Mouse (Mus musculus): ENCODE results near the gene Krt87. TPM values are rescaled to one million over a fixed set of nuclear protein-coding genes. Genes with fewer than 3 reads are reported as not detected.

Krt87 gene
- polyA plus RNA-seq, 1 experiment from 2014 or later, result not detected

- WGBS, result 93% methylated on average over 7 of the region's 7 CpGs
- no peak overlapping the region for H3K27ac ChIP-seq (replicated peaks)
- H3K4me1 ChIP-seq, result peaks cover 22% of the 10 kb centered on the region
- H3K4me3 ChIP-seq, result no peak overlapping the region
- H3K27me3 ChIP-seq (ENCODE audit: low read depth, poor library complexity, severe bottlenecking), result no peaks in the 10 kb centered on the region
- DNase-seq (ENCODE audit: low spot score), result no peak
- H3K36me3 ChIP-seq, result no peaks in the 10 kb centered on the region
- H3K9me3 ChIP-seq (replicated peaks), result no peaks in the 10 kb centered on the region
These were observed 54.0 kb downstream of the Krt87 start for GRCm38 (mm10) chr15:101384610-101385009.

- no peak for DNase-seq (ENCODE audit: low spot score)
- H3K27me3 ChIP-seq (ENCODE audit: low read depth, poor library complexity, severe bottlenecking), result no peaks in the 10 kb centered on the region
- H3K9me3 ChIP-seq (replicated peaks), result no peaks in the 10 kb centered on the region
- H3K4me3 ChIP-seq, result no peak overlapping the region
- H3K4me1 ChIP-seq, result peaks cover 22% of the 10 kb centered on the region
- 82% methylated on average over 11 of the region's 11 CpGs for WGBS
- H3K36me3 ChIP-seq, result no peaks in the 10 kb centered on the region
- H3K27ac ChIP-seq (replicated peaks), result no peak overlapping the region
These were observed 55.8 kb downstream of the Krt87 start for GRCm38 (mm10) chr15:101382811-101383210.

- Histone ChIP-seq H3K4me1 (peaks cover 22% of the 10 kb centered on the region), H3K36me3 (no peaks in the 10 kb centered on the region), H3K27me3 (ENCODE audit: low read depth, poor library complexity, severe bottlenecking) (no peaks in the 10 kb centered on the region), H3K9me3 (replicated peaks) (no peaks in the 10 kb centered on the region), H3K27ac (replicated peaks) (no peak overlapping the region), H3K4me3 (no peak overlapping the region)
- WGBS, result 64% methylated on average over 9 of the region's 9 CpGs
- no peak for DNase-seq (ENCODE audit: low spot score)
These were observed 56.8 kb downstream of the Krt87 start for GRCm38 (mm10) chr15:101381758-101382157.

Other genes starting within 250 kb of the Krt87 start
- gene Grasp, start 214.6 kb downstream of the Krt87 start, polyA plus RNA-seq (2016; fragmentation: Nextera tagmentation; extraction: Ambion mirVana), result 3.2 and 4.2 TPM in 2 replicates
- gene Nr4a1, start 184.5 kb downstream of the Krt87 start, polyA plus RNA-seq (2016; fragmentation: Nextera tagmentation; extraction: Ambion mirVana), result 2.8 and 2.9 TPM in 2 replicates
- gene Atg101, start 154.5 kb downstream of the Krt87 start, polyA plus RNA-seq (2016; fragmentation: Nextera tagmentation; extraction: Ambion mirVana), result 80.8 TPM in 2 replicates
- gene 6030408B16Rik, start 145.6 kb downstream of the Krt87 start, polyA plus RNA-seq (2016; fragmentation: Nextera tagmentation; extraction: Ambion mirVana), result 0.06 and 0.22 TPM in 2 replicates
- gene Krt80, start 68.6 kb downstream of the Krt87 start, polyA plus RNA-seq (2016; fragmentation: Nextera tagmentation; extraction: Ambion mirVana), result 0.06 TPM in 1 of 2 replicates, not detected in the other
- 9.7 and 11.4 TPM in 2 replicates for gene Krt7, start 27.8 kb downstream of the Krt87 start, polyA plus RNA-seq (2016; fragmentation: Nextera tagmentation; extraction: Ambion mirVana)
- gene Krt88, start 8.9 kb upstream of the Krt87 start, polyA plus RNA-seq (2016; fragmentation: Nextera tagmentation; extraction: Ambion mirVana), result not detected in 2 replicates
- not detected in 2 replicates for gene Krt81, start 24.9 kb upstream of the Krt87 start, polyA plus RNA-seq (2016; fragmentation: Nextera tagmentation; extraction: Ambion mirVana)
- gene Krt86, start 34.7 kb upstream of the Krt87 start, polyA plus RNA-seq (2016; fragmentation: Nextera tagmentation; extraction: Ambion mirVana), result not detected in 2 replicates
- gene Krt83, start 52.7 kb upstream of the Krt87 start, polyA plus RNA-seq (2016; fragmentation: Nextera tagmentation; extraction: Ambion mirVana), result 0.07 TPM in 1 of 2 replicates, not detected in the other
- not detected in 2 replicates for gene Gm49425, start 78.5 kb upstream of the Krt87 start, polyA plus RNA-seq (2016; fragmentation: Nextera tagmentation; extraction: Ambion mirVana)
- not detected in 2 replicates for gene Krt84, start 94.0 kb upstream of the Krt87 start, polyA plus RNA-seq (2016; fragmentation: Nextera tagmentation; extraction: Ambion mirVana)
- not detected in 2 replicates for gene Krt82, start 111.9 kb upstream of the Krt87 start, polyA plus RNA-seq (2016; fragmentation: Nextera tagmentation; extraction: Ambion mirVana)
- gene Krt90, start 124.1 kb upstream of the Krt87 start, polyA plus RNA-seq (2016; fragmentation: Nextera tagmentation; extraction: Ambion mirVana), result 0.51 and 0.67 TPM in 2 replicates
- not detected in 2 replicates for gene Krt75, start 135.1 kb upstream of the Krt87 start, polyA plus RNA-seq (2016; fragmentation: Nextera tagmentation; extraction: Ambion mirVana)
- not detected in 2 replicates for gene Gm5414, start 189.4 kb upstream of the Krt87 start, polyA plus RNA-seq (2016; fragmentation: Nextera tagmentation; extraction: Ambion mirVana)
- not detected in 2 replicates for gene Gm5478, start 208.6 kb upstream of the Krt87 start, polyA plus RNA-seq (2016; fragmentation: Nextera tagmentation; extraction: Ambion mirVana)
- gene Krt6b, start 241.5 kb upstream of the Krt87 start, polyA plus RNA-seq (2016; fragmentation: Nextera tagmentation; extraction: Ambion mirVana), result not detected in 2 replicates